Mouse (Mus musculus): Measurements from ENCODE around the gene F830045P16Rik.

Gene F830045P16Rik

DNA sequence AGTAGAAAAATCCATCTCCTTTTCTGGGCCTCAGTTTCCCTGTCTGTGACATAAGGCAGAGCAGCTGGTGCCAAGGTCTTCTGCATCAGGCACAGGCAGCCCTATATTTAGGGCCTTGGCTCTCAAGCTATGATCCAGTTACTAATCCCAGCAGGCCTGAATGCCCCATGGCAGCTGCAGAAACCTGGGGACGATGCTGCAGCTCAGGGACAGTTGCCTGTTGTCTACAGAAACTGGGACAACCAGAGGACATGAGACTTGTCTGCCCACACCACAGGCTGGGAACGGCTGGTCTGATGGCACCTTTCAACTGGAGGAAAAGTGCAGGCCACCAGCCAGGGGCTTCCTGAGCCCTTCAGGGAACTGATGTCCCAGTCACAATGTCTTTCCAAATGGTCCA is at the start of gene F830045P16Rik:
TSS of gene F830045P16Rik (minus strand) at position 226 of the 400 bp plus-strand sequence.
- no peak for DNase-seq

DNA sequence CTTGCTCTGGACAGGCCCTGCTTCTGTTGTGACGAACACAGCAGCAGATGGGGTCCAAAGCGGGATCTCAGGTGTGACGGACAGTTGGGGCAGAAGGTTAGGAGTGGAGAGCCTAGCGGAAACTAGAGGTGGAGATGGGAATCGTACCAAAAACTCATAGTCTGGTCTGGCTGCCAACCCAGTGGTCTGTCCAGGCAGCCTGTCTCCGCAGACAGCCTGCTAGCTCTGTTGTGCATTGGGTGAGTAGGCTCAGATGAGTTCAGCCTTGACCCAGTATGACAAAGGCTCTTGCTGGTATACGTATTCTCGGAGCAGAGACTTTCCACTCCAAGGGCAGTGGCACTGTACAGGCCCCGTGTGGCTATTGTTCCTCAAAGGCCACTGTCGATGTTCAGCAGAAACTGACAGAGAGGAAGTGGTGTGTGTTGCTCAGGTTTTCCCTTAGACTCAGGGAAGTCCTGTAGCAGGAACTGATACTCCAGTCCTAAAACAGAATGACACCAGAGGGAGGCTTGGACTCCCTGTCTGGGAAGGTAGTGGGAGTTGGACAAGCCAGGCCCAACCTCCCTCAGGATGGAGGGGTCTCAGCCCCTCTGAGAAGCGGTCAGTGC is 49.6 kb upstream of the F830045P16Rik start:
- DNase-seq = peak; percentile 56

DNA sequence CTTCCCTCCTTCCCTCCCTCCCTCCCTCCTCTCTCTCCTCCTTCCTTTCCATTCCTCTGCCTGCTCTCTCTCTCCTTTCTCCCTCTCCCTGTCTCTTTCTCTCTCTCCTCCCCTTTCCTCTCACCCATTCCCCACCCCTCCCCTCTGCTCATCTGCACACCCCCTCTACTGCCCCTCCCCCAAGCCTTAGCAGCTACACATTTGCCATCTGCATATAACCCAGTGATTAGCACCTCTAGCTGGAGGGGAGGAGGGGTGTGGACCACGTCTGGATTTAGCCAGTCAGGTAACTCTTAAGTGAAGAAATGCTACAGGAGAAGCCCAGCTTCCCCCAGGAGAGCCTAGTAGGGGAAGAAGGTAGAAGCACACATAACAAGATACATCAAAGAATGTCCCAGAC is 48.5 kb upstream of the F830045P16Rik start:
- no peak for DNase-seq

DNA sequence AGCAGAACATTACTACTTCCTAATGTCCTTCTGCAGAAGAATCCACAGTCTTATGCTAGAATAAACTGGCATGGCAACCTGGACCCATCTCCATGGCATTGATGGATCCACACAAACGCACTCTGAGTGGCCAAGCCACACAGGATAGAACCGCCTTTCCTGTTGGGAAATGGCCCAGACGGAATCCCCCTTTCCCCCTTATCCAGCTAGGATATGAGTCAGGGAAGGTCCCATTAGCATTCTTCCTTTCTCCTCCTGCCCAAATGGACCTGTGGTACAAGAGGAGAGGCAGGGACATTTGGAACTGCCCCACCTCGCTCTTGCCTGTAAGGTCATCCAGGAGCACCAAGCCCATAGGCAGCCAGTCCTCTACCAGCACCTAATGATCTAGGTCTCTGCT is 45.9 kb upstream of the F830045P16Rik start:
- DNase-seq = no peak

DNA sequence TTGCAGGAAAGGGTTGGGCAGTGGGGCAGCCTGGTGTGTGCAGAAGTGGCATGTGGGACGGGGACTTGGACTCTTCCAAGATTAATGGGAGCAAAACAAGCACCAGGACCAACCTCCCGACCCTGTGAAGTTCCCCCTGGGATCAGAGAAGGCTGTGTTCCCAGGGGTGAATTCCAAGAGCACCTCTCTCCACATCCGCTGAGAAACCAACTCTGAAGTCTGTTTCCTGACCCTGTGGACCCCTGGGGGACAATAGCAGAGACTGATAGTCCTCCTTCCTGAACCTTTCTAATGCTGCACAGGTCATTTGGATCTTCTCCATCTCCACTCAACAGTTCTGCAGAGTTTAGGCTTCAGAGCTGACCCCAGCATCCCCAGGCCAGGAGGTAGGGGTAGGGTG is 45.4 kb upstream of the F830045P16Rik start:
- DNase-seq = no peak

DNA sequence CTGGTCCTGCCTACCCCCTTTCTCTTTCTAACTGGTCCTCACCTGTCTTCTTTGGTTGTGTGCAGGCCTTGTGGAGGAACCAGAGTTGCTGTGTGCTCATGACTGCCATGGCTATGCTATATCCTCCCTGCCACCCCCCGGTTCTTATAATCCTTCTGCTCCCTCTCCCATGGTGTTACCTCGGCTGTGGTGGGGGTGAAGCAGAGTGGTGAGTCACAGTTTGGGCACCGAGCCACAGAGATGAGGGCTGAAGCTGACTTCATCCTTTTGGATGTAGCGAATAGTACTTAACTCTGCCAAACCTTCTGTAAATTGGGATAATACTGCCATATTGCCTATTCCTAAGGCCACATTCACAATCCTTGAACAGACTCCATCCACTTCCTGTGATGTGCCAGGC is 44.3 kb upstream of the F830045P16Rik start:
- no peak for DNase-seq

DNA sequence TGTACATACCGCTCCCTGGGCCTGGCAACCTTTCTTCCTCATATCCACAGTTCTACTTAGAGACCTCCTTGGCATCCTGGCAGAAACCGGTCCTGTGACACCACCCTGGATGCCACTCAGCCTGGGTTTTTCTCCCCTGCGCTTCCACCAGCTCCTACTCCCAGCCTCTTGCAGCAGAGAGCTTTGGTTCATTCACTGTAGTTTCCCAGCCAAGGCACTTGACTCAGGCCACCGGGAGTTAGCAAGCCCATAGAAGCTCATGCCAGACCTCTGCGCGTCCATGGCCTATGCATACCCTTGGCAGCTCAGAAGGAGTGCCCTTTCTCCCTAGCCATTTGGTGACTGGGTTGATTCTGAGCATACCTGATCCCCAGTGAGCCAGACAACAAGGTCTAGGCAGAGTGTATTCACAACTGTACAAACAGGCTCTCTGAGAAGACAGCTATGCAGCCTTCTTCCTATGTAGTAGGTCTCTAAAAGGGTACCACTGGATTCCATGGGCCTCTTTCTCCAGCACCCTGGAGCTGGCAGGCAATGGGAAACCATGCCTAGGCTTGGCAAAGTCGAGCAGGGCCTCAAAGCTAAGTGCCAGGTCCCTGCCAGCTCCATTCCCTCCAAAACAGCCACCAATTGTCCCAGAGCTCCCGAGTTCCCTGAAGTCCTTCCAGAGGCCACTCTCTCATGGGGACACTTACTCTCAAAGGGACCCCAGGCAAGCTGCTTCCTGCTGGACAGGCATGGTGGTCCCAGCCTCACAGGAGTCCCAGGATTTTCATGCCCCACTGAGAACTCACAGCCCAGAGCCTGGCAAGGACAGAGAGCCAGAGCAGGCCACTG is 40.4 kb upstream of the F830045P16Rik start:
- no peak for DNase-seq

DNA sequence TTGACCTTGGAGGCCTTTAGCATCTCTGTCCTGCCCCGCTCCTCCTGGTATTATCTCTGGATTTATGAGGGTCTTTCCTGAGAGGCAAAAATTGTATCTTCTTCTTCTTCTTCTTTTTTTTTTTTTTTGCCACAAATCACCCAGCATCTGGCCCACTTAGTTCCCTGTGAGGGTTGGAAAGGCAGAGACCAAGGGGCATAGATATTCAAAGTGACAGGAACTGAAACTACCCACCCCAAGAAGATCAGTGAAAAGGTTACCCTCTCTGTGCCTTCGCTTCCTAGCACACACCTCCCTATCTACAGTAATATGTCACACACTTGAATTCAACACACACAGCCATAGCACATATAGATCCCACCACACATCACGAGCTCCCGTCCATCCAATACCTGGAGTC is 38.7 kb upstream of the F830045P16Rik start:
- no peak for DNase-seq

DNA sequence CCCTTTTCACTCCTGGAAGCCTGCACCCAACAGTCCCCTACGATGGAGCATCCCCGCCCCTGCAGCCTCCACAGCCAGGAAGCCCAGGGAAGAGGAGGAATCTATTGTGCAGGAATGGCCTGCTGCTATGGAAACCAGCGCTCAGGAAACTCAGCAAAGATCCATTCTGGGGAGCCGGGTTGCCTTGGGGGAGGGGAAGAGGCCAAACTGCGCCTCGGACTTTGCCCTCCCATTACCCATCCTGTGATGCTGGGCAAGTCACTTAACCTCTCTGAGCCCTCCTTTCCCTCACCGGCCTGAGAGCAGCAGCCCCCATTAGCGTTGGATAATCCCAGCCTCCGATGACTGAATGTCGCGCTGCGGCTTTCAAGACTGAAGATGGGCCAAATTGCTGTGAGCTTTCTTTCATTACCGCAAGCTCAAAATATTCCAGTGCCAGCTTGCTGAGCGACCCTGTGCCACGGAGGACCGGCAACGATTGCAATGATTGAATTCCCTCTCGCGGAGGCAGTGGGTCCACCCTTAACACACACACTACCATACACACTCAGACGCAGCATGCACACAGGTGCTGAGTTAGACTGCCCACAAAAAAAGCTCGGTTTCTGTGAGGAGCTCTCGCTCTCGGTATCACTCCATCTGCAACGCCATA is 38.1 kb upstream of the F830045P16Rik start:
- DNase-seq = no peak

DNA sequence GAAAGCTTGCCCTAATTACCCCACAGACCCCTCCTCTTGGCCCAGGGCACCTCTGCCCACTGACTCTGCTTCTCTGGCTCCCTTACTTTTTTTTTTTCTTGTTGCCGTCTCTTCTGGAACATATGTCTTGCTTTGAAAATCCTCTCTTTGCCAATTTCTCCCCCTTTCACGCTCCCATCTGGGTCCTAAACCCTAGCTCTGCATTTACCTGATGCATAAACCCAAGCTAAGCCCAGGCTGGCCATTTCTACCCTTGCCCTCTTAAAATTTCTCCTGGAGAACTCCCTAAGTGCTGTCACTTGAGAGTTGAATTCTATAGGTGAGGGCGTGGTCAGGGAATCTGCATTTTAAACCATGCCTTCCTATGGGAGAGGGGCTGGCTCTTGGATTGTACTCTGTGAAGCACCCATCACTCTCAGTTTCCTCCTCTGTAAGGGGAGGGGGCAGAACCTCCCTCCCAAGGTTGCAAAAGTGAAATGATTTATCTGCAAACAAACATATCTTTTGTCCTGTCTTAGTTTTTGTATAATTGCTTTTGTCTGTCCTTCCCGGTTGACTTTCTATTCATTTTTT is 37.4 kb upstream of the F830045P16Rik start:
- no peak for DNase-seq

DNA sequence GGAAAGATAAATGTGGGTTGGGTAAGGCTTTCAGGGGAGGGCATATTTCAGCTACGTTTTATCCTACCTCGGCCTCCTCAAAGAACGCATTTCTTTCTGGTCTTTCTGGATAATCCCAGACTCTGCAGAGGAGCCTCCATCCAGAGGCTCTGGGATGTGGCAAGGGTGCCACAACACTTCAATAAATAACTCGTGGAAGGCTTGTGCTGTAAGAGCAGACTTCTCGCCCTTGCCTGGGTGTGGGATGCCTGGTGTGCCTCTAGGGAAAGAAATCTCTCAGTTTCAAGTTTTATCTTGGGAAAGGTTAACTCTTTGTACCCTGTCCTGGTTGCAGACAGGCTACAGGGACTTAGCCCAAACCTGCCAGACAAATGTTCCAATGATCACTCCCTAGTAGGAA is 33.2 kb upstream of the F830045P16Rik start:
- no peak for DNase-seq

DNA sequence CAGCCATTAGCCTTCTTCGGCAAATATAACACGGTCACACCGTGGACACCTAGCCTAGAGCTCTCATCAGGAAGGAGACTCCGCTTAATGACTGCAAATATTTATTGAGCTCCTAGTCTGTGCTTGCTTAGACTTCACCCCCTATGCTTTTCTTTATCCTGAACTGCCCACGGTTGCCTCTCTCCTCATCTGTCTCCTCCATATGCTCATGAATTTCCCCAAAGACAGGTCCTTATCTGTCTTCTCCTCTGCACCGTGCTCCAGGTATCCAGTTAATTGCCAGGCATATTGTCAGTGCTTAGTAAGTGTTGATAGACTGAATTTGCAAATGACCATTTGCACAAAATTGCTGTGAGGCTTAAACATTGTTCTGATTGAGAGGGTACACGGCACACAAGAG is 32.7 kb upstream of the F830045P16Rik start:
- DNase-seq = no peak

DNA sequence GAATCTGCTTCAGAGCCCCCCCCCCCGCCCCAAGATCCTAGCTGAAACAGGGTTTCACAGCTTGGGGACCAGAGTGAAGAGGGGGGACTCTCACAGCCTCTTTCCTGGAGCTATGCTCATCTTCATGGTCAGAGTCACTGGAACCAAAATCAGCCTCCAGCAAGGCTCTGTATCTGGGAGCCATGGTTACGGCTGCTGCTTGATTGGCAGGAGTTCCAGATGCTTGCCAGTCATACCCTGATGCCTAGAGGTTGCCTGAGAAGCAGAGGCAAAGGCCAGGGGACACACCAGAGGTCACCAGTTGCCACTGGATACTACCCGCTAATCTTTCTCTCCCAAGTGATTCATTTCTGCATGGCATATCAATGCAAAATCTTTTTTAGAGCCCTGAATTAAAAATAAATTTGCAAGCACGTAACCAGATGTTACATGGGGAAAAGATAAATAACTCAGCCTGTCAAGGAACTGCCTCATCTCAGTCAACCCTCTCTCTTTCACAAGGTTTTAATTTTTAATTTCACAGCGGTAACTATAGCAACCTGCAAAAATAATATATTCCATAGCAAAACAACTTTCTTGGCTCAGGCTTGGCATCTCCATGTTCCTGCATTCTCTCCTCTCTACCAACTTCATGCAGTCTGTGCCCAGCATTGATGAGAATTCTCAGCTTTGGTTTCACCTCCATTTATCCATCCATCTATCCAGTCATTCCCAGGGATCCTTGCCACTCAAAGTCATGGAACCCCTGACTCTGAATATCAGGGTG is 27.7 kb upstream of the F830045P16Rik start:
- no peak for DNase-seq

DNA sequence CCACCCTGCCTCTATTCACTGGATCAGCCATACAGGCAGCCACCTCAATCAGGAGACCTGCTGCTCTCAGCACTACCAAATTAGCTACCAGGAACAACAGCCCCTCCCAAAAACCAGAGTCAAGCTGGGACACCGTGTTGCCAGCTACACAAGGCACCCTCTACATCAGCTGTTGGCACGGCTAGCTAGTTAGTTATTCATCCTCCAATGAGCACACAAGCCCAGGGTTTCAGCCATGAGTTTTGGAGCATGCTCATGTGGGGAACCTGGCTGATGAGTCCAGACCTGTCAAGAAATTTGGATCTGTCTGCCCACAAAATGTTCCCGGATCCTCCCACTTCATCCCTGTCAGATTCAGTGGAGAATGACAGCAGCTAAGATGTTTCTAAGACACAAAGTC is 25.4 kb upstream of the F830045P16Rik start:
- no peak for DNase-seq

DNA sequence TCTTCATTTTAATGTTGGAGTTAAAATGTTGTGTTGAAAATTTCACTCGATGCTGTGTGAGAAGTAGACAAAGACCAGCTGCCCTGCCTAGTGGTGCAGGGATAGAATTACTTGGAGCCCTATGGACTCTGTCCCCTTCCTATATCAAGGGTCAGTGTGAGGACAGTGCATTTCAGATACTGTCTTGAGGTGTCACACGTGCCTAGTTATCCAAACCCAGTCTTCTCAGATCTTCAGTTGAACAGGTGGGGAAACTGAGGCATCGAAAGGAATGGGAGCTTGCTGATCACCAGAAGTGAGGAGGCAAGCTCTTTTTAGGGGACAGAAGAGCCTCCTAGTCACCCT is 22.4 kb upstream of the F830045P16Rik start:
- no peak for DNase-seq

DNA sequence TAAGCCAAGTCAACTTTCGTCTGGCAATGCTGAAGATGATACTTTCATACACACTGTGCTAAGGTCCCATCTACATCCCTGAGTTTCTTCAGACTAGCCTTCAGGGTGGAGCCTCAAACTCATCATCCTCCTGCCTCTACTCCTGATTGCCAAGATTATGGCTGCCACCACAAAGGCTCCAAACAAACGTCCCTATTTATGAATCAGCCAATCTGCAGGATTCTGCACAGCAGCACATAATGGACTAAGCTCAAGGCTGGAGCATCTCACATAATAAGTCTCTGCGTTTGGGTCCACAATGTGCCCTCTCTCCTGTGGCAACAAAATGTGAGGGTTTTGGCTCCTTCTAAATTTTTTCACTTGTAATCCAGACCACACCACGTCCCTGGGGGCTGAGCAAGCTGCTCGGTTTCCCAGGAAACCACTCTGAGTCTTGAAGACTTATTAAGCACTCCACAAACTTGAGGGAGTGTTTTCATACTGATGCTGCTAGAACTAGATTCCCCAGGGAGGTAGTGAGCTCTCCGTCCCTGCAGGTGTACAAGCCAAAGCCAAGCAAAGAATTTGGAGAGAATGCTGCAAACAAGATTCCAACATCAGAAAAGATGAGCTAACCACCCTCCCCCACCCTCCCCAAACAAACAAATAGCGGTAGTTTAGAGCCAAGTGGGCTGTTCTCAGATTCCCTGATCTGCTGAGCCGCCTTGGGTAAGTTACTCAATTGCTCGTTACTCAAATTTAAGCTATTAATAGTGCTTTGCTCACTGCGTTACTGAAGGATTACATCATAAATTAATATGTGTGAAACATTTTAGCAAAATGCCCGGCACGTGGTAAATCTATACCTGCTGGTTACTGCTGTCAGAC is 21.8 kb upstream of the F830045P16Rik start:
- DNase-seq = peak; percentile 49

DNA sequence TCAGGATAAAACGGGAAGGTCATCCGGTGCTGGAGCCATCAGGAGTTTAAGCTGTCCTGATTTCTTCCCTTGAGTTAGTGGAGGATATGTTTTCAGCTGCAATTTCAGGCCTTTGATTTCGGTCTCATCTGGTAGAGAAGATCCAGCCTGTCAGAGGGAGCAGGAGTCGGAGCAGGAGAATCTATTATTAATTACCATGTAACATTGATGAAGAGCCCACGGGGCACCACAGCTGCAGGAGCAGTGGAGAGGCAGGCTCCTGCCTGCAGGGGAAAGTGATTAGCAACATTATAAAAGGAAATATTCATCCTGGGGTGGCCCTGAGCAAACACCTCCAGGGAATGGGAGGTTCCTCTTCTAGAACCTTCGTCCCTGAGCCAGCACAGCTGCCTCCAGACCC is 19.7 kb upstream of the F830045P16Rik start:
- no peak for DNase-seq

DNA sequence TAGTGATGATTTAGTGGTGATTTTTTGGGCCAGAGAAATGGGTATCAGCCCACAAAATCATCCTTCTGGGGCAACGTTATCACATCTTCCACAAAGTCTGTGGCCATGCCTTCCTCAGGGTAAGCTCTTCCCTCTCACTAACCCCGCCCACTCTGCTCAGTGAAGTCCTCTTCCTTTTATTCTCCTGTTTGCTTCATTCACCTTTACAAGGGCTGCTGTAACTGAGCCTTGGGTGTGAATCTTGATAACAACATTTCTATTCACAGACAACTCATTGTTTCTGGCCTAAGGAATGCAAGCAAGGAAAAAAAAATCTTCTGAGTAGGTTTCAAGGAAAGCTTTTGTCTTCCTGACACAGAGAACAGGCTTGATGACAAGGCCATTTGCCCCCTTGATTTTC is 14.4 kb upstream of the F830045P16Rik start:
- DNase-seq = peak; percentile 35

DNA sequence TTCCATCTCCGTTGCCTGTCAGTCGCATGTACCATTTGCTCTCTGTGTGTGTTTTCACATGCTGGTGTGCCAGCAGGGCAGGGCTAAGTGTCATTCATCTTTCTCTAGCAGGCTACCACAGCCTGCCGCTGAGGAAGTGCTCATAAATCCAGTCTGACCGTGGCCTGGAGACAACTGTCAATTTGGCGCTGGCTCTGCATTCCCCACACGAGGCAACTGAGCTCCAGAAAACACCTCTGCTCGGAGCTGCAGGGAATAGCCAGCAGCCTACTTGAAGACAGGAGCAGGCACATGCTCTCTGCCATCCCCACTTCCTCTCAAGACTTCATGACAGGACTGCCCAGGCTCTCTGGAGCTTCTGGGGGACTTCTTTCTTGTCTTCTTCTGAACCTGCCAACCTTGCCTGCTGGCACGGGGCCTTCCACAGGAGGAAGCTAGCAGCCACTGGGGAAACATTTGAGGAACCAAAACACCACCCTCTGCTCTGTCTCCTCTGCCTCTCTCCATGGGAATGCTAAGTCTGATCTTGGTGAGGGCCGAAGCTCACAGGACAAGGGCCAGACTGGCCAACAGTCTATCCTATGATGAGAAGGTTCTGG is 13.2 kb upstream of the F830045P16Rik start:
- DNase-seq = peak; percentile 35

DNA sequence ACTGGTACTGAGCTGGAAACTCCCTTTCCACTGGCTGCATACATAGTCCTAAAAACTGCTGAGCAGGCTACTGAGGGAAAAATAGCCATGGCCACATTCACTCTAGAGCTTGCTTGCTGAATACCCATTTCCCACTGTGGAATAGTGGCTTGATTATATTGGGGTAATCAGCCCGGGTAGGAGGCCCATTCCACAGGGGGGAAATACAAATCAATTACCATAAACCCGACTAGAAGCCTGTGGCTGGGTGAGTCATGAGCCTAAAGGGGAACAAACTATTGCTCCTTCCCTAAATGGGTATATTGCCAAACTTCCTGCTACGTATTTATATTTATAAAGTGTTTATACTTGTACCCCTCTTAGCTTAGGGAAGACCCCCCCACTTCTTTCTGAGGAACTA is 10.4 kb upstream of the F830045P16Rik start:
- DNase-seq = peak; percentile 28

DNA sequence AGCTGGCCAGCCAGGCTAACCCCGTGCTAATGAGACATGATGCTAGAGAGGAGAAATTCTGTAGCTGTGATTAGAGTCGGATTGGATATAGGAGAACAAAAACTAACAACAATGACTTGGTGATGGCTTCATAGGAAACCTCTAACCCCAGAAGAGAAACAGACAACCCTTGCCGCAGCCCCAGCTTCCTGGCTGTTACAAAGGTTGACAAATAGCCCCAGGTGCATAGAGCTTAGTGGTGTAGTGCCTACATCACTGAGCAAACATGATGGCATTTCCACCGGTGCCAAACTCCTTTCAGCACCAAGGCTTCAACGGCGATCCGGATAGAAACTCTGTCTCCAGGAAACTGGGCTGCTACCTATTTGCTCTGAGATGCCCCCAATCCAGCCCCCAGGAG is 9.2 kb upstream of the F830045P16Rik start:
- no peak for DNase-seq

DNA sequence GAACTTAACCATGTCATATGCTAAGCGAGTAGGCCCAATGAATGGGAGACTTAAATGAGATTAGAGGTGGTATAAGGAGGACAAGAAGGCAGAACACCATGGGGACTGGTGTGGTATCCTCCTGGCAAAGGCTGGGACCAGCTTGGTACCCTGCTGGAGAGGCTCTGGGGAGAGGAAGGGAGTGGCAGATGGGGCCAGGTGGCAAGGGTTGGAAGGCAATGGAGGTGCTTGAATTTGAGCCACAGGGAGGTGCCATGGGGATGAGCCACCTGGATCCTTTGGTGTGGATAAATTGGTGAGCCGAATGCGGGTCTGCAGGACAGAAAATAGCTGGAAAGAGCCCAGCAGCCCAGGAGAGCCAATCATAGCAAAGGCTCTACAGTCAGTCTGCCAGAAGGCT is 8.5 kb upstream of the F830045P16Rik start:
- DNase-seq = no peak
